Mouse (Mus musculus) stomach, postnatal 0 days (tissue): ENCODE results near the gene Olfr453. TPM values are rescaled to one million over a fixed set of nuclear protein-coding genes. Genes with fewer than 3 reads are reported as not detected.

ENCODE experiments used
- ATAC-seq: fragments of 200-750 bp; cut with Nextera tagmentation; 2 replicates; pipeline ENCODE4 v1.8.0; 2017; ENCODE audit not compliant: low FRiP score, low TSS enrichment
- DNase-seq: peaks from one replicate; pipeline ENCODE4 v3.0.0-alpha.2; 2016; ENCODE audit warnings: low spot score
- H3K27ac ChIP-seq: fragments of 300-500 bp; sonication (generic); replicated peaks from 2 replicates; pipeline ENCODE4 v1.5.1; 2014; ENCODE audit warnings: mild to moderate bottlenecking, control low read depth
- H3K27me3 ChIP-seq: fragments of 300-500 bp; sonication (generic); 2 replicates; pipeline ENCODE4 v1.6.1; 2014; ENCODE audit warnings: low read length; ENCODE audit not compliant: control insufficient read depth, insufficient read depth
- H3K36me3 ChIP-seq: fragments of 300-500 bp; sonication (generic); 2 replicates; pipeline ENCODE4 v1.6.1; 2014; ENCODE audit warnings: low read length, mixed read lengths; ENCODE audit not compliant: control insufficient read depth, insufficient read depth
- H3K4me1 ChIP-seq: fragments of 300-500 bp; sonication (generic); replicated peaks from 2 replicates; pipeline ENCODE4 v1.6.1; 2014; ENCODE audit warnings: antibody characterized with exemption; ENCODE audit not compliant: control insufficient read depth, insufficient read depth
- H3K4me2 ChIP-seq: fragments of 300-500 bp; sonication (generic); replicated peaks from 2 replicates; pipeline ENCODE4 v1.6.1; 2014; ENCODE audit warnings: low read depth, mild to moderate bottlenecking, control low read depth, moderate library complexity
- H3K4me3 ChIP-seq: fragments of 300-500 bp; sonication (generic); 2 replicates; pipeline ENCODE4 v1.5.1; 2014; ENCODE audit warnings: low read depth, low read length, control low read depth
- H3K9ac ChIP-seq: fragments of 300-500 bp; sonication (generic); 2 replicates; pipeline ENCODE4 v1.6.1; 2014; ENCODE audit warnings: mild to moderate bottlenecking, low read length, control low read depth, mixed read lengths
- H3K9me3 ChIP-seq: fragments of 300-500 bp; sonication (generic); 2 replicates; pipeline ENCODE4 v1.6.1; 2016; ENCODE audit warnings: low read length; ENCODE audit not compliant: control insufficient read depth
- CTCF ChIP-seq: IDR thresholded peaks from 2 replicates; pipeline ENCODE4 v1.5.1; 2016; ENCODE audit warnings: antibody characterized with exemption, low read depth, mild to moderate bottlenecking, moderate library complexity
- EP300 ChIP-seq: optimal IDR thresholded peaks from 2 replicates; pipeline ENCODE3; 2016; ENCODE audit warnings: antibody characterized with exemption
- WGBS: fragments of 180-500 bp; shearing (Covaris S2); extraction: QIAGEN DNeasy Blood & Tissue Kit; methylation state at CpG from one replicate; pipeline ENCODE4 v1.1.7; 2014; 5-methylcytosine and 5-hydroxymethylcytosine counted together
- polyA plus RNA-seq: library from polyadenylated mRNA; unstranded; fragments of >200 nt; fragmentation: Nextera tagmentation; extraction: Ambion mirVana; gene quantifications from 2 replicates; pipeline ENCODE4 v1.2.1, GENCODE M21; 2015

Gene Olfr453
- polyA plus RNA-seq, 1 experiment from 2014 or later = not detected

DNA sequence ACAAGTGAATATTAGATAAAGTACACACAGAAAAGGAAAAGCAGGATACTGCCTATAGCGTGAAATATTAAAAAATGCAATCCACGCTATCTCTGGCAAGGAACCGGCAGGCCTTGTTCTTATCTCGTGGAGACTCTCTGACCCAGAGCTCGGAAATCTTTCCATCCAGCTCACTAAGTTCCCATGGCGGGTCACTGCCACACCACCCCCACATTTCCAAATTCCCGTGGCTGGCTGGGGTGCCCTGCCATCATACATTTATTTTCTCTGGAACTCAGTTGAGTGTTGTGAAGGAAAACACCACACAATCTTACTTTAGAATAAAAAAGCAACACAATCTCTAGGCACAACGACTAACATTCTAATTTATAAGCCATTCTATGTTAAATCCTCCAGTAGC is 24.5 kb upstream of the Olfr453 start:
- DNase-seq = no peak

GRCm38 (mm10) chr6:42717973-42718372 is 21.2 kb upstream of the Olfr453 start:
- Histone ChIP-seq H3K9me3 (no peaks in the 10 kb centered on the region), H3K27ac (no peak overlapping the region), H3K9ac (no peak overlapping the region), H3K4me3 (no peak overlapping the region), H3K4me1 (no peaks in the 10 kb centered on the region), H3K27me3 (no peaks in the 10 kb centered on the region), H3K36me3 (no peaks in the 10 kb centered on the region), H3K4me2 (no peak overlapping the region)
- ATAC-seq (no peak), DNase-seq (no peak)
- no peak for TF ChIP-seq EP300
- no peak for TF ChIP-seq CTCF

More for the DNA sequence above, 24.5 kb upstream of the Olfr453 start:
- no peak for ATAC-seq
- no peak overlapping the region for H3K4me2 ChIP-seq
- H3K9ac ChIP-seq = no peak overlapping the region
- TF ChIP-seq CTCF (no peak), EP300 (no peak)
- no peak overlapping the region for H3K27ac ChIP-seq
- 62% methylated on average over 8 of the region's 8 CpGs for WGBS
- H3K36me3 ChIP-seq = no peaks in the 10 kb centered on the region
- H3K4me1 ChIP-seq = no peaks in the 10 kb centered on the region
- no peak overlapping the region for H3K4me3 ChIP-seq
- no peaks in the 10 kb centered on the region for H3K9me3 ChIP-seq
- H3K27me3 ChIP-seq = no peaks in the 10 kb centered on the region

GRCm38 (mm10) chr6:42742303-42742702 is 3.1 kb downstream of the Olfr453 start:
- TF ChIP-seq EP300 (no peak), CTCF (no peak)
- no peak overlapping the region for H3K4me3 ChIP-seq
- ATAC-seq = no peak
- H3K9ac ChIP-seq = no peak overlapping the region
- no peaks in the 10 kb centered on the region for H3K9me3 ChIP-seq
- H3K4me1 ChIP-seq = no peaks in the 10 kb centered on the region
- WGBS = 59% methylated on average over 5 of the region's 5 CpGs
- H3K27me3 ChIP-seq = no peaks in the 10 kb centered on the region
- no peak overlapping the region for H3K27ac ChIP-seq
- DNase-seq = no peak
- H3K36me3 ChIP-seq = no peaks in the 10 kb centered on the region
- no peak overlapping the region for H3K4me2 ChIP-seq

DNA sequence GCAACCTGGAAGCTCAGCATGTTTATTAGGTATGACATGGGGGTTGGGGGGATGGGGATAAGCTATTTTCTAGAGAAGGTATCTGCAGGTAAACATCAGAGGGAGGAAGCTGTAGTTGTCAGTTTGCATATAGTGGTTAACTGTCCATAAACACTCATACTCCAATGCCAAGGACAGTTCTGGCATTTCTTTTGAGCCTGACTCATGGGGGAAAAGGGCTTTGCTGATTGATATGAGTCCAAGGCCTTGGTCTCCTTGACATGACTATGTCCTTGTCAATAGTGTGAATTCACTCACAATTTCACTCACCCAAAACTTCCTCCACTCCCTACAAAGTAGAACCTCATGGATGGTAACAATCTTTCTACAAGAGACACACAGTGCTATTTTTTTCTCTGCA is 8.7 kb downstream of the Olfr453 start:
- Histone ChIP-seq H3K4me3 (no peak overlapping the region), H3K9ac (no peak overlapping the region), H3K27me3 (no peaks in the 10 kb centered on the region), H3K9me3 (no peaks in the 10 kb centered on the region), H3K4me1 (no peaks in the 10 kb centered on the region), H3K4me2 (no peak overlapping the region), H3K27ac (no peak overlapping the region), H3K36me3 (no peaks in the 10 kb centered on the region)
- no peak for DNase-seq
- no peak for ATAC-seq
- no peak for TF ChIP-seq CTCF
- no peak for TF ChIP-seq EP300

DNA sequence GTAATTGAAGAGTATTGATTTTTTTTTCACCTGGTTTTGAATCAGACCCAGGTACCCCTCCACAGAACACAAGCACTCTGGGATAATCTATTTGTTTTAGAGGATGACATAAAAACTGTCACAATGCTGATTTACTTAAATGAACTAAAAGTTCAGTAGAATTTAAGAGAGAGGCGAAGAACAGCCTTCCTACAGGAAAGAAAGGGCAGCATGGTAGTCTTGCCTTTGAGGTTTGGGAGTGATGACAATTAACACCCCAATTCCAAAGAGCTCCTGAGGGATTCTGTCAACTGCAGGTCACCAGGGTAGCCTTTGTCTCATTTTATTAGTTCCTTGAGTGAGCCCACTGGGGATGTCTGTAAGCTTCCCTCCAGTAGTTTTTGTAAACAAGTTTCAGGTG is 16.9 kb downstream of the Olfr453 start, which contains the start of gene Olfr38:
TSS of gene Olfr38 (plus strand) at position 301 of the 400 bp plus-strand sequence.
- no peak for TF ChIP-seq EP300
- no peak for TF ChIP-seq CTCF
- Histone ChIP-seq H3K36me3 (no peaks in the 10 kb centered on the region), H3K4me3 (no peak within 1 kb of the TSS), H3K4me1 (no peaks in the 10 kb centered on the region), H3K27ac (no peak within 1 kb of the TSS), H3K9ac (no peak within 1 kb of the TSS), H3K4me2 (no peak within 1 kb of the TSS), H3K9me3 (no peaks in the 10 kb centered on the region), H3K27me3 (no peaks in the 10 kb centered on the region)
- 77% methylated on average over 1 of the region's 1 CpGs for WGBS
- no peak for DNase-seq
- ATAC-seq = no peak

- DNase-seq (no peak), ATAC-seq (no peak)
- Histone ChIP-seq H3K4me2 (no peak overlapping the region), H3K36me3 (no peaks in the 10 kb centered on the region), H3K9me3 (no peaks in the 10 kb centered on the region), H3K4me1 (no peaks in the 10 kb centered on the region), H3K4me3 (no peak overlapping the region), H3K27ac (no peak overlapping the region), H3K27me3 (no peaks in the 10 kb centered on the region), H3K9ac (no peak overlapping the region)
- TF ChIP-seq EP300 = no peak
- TF ChIP-seq CTCF = no peak
- 95% methylated on average over 1 of the region's 1 CpGs for WGBS
Measured at GRCm38 (mm10) chr6:42777066-42777465, 37.9 kb downstream of the Olfr453 start.

- Histone ChIP-seq H3K27ac (no peak within 1 kb of the TSS), H3K36me3 (no peaks in the 10 kb centered on the region), H3K27me3 (no peaks in the 10 kb centered on the region), H3K4me3 (no peak within 1 kb of the TSS), H3K9me3 (no peaks in the 10 kb centered on the region), H3K9ac (no peak within 1 kb of the TSS), H3K4me2 (no peak within 1 kb of the TSS), H3K4me1 (no peaks in the 10 kb centered on the region)
- DNase-seq (no peak), ATAC-seq (no peak)
- TF ChIP-seq EP300 (no peak), CTCF (no peak)
Measured at GRCm38 (mm10) chr6:42784793-42785192, 45.6 kb downstream of the Olfr453 start, which contains the start of gene Olfr452. Gene Olfr452 (plus strand): TSS chr6:42785093.
